Mouse (Mus musculus): ENCODE results near the gene Vmn2r114.
"Not testable (repeated sequence)": the region's sequence is repeated elsewhere in the genome, so short reads cannot be mapped to it uniquely, and the experiment has no call there.

The Vmn2r114 gene

DNA sequence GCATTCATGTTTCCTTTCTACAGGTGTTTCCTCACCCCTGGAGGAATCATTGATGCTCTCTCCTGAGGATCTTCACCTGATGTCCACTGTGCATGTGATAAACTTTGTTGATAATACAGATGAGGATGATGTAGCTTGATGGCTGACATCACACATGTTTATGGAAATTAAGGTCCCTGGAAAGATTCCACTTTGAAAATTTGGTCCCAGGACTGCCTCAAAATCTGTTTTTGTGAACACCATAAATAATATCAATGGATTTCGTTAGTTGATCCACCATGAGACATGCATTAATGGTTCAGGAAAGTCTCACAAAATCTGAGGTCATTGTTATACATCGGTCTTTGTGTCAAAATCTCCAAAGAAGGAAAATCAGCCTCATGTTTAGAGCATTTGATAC lies at the start of gene Vmn2r114:
TSS of gene Vmn2r114 (minus strand) at position 101 of the 400 bp plus-strand sequence.
- not testable (repeated sequence) for DNase-seq (ENCODE audit: low spot score)

GRCm38 (mm10) chr17:23351644-23352043 lies 39.3 kb upstream of the Vmn2r114 start:
- no peak for DNase-seq (ENCODE audit: low spot score)

- DNase-seq (ENCODE audit: low spot score) = not testable (repeated sequence)
Measured at GRCm38 (mm10) chr17:23343441-23343840, 31.1 kb upstream of the Vmn2r114 start, which contains the start of gene Vmn2r115. Gene Vmn2r115, plus strand, starts transcription at chr17:23343741.

GRCm38 (mm10) chr17:23330657-23331056 lies 18.3 kb upstream of the Vmn2r114 start:
- DNase-seq (ENCODE audit: low spot score) = no peak

Measured in adipocyte (in vitro differentiated cells).